Mouse (Mus musculus) neutrophil, adult 5-6 weeks (primary cell): ENCODE data around the gene St3gal2. TPM values are rescaled to one million over a fixed set of nuclear protein-coding genes. Genes with fewer than 3 reads are reported as not detected.
"Not testable (repeated sequence)": the region's sequence is repeated elsewhere in the genome, so short reads cannot be mapped to it uniquely, and the experiment has no call there.

Experiments used
- ATAC-seq: fragments of 151-379, 151-347 bp; 2 replicates; pipeline ENCODE4 v1.8.0; 2017; ENCODE audit warnings: mild to moderate bottlenecking, moderate TSS enrichment; ENCODE audit not compliant: insufficient number of reproducible peaks, poor library complexity, low FRiP score, severe bottlenecking; ENCODE audit errors: extremely low read depth
- total RNA-seq: library from RNA; stranded (forward); fragments of 200-1000 nt; gene quantifications from 2 replicates; pipeline ENCODE4 v1.2.3, GENCODE M21; 2017

St3gal2 gene
- total RNA-seq, 1 experiment from 2014 or later: 6.3 TPM

DNA sequence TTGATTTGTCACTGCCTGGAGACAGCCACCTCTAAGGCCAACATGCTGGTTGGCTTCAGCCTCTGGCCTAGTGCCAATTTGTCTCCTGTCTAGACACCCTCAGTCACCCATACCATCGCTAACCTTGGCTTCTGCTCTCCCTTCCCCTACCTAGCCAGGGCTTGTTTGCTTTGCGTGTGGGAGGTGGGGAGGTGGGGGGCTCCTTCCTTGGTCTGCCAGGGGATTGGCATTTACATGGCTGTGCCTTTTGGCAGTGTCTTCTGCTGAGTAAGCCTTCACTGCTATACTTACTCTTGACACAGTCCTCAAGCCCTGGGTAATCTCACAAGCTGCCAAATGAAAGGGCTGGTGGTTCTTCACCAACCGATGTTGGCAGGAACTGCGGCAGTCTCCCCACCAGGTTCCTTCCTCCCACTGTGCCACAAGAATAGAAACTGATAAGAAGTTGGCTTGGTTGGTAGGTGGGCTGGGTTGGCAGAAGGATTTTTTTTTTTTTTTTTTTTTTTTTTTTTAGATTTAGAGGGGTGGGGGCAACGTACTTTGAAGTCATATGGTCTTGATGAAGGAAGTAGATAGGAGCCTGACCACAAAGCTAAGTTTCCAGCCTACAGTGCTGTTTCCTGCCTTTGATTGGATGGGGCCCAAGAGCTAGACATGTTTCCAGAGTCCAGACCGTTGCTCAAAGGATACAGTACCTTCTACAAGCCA is 19.3 kb downstream of the St3gal2 start:
- peak; percentile 34; the same call in 1 of the 2 replicates for ATAC-seq

DNA sequence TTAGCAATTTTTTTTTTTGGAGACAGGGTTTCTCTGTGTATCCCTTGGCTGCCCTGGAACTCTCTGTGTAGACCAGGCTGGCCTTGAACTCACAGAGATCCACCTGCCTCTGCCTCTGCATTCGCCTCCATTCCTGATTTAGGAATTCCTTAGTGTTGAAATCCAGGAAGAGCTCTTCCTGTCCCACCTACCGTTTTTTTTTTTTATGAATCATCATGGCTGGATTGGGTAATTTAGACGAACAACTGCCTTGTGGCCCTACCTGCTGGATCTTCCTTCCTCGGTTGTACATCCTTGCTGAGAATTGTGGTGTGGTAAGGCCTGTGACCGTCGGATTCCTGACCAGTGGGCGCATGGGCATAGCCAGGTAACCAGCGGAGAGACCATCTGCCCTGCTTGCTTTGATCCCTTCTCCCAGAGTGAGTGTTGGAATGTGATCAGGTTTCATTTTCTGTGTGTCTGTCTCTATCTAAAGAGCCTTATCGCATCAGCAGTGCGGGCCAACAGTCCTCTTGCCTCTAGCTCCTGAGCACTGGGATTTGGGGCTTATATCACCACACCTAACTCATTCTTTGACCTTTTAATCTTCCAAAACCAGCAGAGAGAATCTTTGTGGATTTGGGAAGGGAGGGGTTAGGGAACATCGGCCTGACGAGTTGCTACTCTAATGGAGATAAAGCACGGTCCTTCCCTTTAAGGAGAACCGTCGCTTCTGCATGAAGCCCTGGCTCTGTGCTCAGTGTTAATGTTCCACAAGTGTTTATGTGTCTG is 21.1 kb downstream of the St3gal2 start:
- ATAC-seq: no peak

DNA sequence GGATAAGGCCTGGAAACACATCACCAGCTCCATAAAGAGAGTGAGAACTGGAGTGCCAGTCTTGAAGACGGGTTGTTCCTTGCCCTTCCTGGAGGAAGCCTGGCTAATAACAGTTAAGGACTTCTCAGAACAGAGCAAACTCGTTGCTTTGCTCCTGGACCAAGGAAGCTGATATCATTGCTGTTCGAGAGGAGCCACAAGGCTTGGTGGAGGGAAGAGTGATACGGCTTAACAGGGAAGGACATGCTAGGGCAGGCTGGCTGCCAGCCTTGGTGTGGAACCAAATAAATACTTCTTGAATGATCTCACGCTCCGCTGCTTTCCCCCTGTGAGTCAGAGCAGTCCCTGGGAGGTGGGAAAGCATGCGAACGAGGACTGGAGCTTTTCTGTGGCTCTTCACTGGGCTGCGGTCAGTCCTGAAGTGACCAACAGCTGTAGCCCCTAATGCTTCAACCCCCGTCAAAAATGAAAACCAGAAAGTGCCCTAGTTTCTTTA is 21.8 kb downstream of the St3gal2 start:
- no peak for ATAC-seq

DNA sequence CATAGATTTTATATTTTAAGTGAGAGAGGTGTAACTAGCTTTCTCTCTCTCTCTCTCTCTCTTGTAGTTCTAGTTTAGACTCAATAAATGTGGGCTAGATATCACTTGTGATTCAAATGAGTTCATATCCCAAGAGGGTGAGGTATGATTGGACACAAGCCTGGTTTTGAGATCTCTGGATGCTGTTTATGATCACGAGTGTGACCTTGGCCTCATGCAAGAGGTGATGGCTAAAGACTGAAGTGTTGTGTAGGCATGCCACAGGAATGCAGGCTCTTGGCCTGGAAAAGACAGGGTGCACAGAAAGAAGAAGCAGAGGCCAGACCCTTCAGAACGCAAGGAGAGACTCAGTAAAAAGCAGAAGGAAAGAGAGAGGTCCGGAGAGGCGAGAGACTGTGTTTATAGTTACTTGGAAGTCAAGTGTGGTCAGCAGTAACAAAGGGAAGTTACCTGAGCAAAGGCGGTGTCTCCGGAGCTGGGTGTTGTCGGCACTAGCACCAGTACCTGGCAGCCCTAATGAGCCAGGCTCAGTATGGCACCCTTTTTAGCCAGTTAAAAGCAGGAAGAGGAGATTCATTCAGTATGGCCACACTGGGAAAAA is 24.7 kb downstream of the St3gal2 start:
- ATAC-seq: peak; percentile 54; the same call in 1 of the 2 replicates

DNA sequence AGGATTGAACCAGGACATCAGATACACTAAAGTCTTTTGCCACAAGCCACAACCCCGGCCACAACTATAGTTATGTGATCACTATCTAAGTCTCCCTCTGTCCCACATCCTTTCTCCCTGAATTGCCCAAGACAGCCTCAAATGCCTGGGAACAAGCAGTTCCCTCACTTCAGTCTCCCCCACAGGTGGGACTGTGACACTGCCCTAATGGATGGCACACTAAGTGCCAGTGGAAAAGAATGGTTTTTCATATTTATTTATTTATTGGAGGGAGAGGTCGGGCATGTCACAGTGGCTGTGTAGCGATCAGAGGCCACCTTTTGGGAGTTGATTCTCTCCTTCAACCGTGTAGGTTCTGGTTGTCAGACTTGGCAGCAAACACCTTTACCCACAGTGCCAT is 26.0 kb downstream of the St3gal2 start:
- no peak for ATAC-seq

DNA sequence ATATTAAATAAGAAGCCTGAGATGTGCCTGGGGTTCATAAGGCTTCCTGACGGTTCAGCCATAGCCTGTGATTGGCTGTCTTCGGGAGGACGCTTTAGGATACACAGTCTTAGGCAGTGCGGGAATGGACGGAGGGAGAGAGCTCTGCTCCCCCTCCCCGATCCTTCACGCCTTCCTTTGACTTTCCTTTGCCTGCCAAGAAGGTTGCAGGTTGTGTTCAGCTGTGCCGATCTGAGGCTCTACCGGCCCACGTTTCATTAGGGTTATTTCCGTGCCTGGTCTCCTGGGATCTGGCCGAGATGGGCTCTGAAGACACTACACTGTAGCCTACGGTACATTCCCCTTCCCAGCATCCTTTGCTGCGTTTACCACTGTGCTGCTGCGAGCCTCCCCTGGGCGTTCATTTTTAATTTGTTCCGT is 30.4 kb downstream of the St3gal2 start:
- peak; percentile 59; the same call in 1 of the 2 replicates for ATAC-seq

DNA sequence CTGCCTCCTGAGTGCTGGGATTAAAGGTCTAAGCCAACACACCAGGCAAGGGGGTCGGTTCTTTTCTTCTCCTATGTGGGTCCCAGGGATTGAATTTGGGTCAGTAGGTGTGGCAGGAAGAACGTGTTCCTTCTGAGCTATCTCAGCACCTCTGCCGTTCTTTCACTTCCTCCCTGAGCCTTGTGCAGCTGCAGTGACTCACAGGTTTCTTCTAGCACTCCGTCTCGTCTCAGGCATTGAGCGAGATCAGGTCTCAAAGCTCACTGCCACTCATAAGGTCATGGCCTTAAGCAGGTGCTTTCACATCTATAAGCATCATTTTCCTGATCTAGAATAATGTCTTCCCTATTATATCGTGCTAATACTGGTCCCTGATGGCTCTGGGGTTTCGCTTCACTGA is 35.1 kb downstream of the St3gal2 start:
- peak; percentile 78 for ATAC-seq

DNA sequence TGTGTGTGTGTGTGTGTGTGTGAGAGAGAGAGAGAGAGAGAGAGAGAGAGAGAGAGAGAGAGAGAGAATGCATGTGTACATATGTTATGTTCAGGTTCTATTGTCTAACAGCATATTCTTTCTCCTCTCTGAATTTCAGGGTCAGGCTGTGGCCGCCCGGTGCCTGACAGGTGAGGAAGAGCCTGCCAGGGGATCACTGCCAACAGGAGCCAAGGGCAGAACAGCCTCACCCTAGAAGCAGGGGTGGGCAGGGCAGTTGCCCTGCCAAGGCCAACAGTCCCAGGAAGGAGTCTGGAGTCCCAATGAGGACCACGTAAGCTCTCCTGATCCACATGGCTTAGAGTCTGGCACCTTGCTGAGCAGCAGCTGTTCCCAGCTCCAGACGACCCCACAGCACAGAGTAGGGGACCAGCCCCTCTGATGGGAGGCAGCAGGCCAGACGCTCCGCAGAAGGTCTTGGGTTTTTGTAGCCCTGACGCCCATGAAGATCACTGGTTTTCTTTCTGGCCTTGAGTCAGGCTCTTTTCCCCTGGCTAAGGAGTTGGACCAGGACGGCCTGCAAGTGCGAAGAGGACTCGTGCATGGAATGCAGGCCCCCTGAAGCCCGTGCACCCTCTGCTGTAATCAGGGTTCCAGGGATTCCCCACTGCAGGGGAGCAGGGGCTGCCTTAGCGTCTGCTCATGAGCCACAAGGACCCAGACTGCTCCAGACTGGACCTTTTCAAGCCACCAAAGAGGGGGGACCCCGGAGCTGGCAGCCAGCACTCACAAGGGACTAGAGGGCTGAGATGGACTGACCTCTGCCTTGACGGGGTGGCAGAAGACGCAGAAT is 37.1 kb downstream of the St3gal2 start:
- no peak for ATAC-seq

DNA sequence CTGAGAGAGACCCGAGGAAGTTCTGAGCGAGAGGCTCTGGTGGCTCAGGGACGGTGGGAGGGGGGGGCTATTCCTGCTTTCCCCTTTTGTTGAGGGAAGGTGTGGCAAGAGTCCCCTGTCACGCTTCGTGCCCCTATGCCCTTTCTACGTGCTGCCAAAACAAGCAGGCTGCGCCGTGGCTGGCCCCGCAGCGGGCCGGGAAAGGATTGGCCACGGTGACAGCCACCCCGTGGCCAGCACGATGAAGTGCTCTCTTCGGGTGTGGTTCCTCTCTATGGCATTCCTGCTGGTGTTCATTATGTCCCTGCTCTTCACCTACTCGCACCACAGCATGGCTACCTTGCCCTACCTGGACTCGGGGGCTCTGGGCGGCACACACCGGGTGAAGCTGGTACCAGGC is 37.7 kb downstream of the St3gal2 start:
- no peak for ATAC-seq

DNA sequence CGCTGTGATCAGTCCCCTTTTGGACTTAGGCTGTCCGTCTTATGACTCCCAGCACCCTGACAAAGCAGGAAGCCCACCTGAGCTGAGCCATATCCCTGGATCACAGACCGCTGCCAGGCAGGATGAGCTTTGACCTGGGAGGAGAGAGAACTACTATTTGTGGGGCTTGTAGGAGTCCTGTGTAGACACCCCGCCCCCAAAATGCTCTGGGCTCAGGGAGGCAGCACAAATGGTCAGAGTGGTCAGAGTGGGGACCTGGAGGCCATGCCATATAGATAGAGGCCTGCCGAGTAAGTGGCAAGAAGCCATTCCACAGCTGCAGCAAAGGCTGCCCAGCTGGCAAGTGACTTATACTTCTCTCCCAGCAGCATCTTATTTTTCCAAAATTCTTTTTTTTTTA is 38.4 kb downstream of the St3gal2 start:
- ATAC-seq: no peak

DNA sequence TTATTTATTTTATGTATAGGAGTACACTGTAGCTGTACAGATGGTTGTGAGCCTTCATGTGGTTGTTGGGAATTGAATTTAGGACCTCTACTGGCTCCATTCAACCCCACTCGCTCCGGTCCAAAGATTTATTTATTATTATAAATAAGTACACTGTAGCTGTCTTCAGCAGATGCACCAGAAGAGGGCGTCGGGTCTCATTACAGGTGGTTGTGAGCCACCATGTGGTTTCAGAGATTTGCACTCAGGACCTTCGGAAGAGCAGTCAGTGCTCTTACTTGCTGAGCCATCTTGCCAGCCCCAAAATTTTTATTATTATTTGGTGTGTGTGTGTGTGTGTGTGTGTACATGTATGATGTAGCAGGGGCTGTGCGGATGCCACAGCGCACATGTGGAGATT is 38.8 kb downstream of the St3gal2 start:
- not testable (repeated sequence) for ATAC-seq

DNA sequence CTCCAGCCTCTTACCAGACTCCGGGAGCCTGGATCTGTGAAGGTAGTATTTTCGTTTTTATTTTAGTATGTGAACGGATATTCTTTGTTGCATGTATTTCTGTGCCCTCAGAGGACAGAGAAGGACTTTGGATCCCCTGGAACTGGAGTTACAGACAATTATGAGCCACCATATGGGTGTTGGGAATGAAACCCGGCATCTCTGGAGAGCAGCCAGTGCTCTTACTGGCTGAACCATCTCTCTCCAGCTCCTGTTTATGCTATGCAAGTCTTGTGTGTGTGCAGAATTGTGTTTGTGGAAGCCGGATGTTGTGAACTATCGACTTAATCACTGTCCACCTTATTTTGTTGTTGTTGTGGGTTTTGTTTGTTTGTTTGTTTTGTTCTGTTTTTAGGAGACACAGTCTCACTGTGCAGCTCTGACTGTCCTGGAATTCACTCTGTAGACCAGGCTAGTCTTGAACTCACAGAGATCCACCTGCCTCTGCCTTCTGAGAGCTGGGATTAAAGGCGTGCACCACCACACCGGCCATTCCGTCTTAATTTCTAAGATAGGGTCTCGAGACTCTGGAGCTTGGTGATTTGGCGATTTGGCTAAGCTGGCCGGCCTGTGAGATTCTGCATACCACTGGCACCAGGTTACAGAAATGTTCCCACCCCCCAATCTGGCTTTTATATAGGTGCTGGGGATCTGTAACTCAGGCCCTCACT is 39.5 kb downstream of the St3gal2 start:
- no peak for ATAC-seq

DNA sequence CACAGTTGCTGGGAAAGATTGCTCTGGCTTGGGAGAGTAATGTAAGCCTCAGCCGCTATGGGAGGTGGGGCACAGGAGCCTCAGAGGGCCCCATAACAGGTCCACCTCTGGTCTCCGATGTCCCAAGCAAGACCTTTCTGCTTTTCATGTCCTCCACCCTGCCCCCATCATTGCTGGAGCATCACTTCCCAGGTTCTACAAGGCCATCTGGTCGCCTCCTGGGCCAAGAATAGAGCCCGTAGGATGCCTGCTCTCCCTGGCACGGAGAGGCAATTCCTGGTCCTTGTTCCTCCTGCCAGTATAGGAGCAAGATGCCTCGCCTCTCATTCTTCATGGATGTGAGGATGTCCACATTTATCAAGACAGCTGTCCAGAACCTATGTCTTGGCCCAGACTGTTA is 40.2 kb downstream of the St3gal2 start:
- no peak for ATAC-seq

DNA sequence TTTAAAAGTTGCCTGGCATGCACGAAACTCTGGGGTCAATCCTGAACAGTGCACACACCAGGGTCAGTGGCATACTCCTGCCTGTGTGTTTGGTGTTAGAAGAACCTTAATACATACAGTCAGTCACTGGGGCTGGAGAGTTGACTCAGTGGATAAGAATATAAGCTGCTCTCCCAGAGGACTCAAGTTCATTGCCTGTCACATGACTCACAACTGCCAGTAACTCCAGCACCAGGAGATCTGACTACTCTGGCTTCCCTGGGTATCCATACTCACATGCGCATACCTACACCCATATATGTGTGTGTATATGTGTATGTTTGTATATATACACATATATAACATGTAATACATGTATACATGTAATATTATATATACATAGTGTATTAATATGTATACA is 43.3 kb downstream of the St3gal2 start:
- ATAC-seq: no peak

DNA sequence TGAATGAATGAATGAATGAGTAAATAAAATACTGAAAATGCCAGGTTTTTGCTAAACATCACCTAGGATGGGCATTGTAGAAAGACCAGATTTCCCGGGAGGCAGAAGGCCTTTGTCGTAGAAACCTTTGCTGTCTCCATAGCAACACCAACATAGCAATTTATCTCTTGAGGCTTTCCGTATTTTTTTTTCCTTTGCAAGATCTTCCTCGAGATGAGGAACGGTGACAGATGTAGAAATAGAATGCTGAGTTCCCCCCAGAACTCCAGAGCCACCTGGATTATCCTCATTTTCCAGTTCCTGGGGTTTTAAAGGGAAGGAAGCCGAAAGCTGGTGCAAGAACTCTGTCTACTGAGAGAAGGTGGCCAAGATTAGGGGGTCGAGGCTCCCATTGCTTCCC is 44.9 kb downstream of the St3gal2 start:
- no peak for ATAC-seq

DNA sequence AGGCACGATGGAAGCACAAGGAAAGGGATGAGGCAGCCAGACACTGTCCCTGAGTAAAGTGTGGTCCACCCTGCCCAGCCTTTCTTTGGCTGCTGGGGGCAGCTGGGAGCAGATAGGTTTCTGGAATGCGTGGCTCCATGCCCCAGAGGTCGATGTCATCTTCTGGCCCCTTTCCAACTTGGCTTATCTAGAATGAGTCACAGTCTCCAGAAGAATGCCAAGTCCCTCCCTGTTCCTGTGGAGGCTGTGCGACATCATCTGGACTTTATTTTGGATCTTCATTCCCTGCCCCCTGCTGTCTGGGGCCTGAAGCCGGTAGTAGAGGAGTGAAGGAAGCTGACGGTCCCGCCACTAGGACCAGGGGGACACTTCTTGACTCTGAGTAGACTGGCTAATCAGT is 45.9 kb downstream of the St3gal2 start:
- no peak for ATAC-seq

DNA sequence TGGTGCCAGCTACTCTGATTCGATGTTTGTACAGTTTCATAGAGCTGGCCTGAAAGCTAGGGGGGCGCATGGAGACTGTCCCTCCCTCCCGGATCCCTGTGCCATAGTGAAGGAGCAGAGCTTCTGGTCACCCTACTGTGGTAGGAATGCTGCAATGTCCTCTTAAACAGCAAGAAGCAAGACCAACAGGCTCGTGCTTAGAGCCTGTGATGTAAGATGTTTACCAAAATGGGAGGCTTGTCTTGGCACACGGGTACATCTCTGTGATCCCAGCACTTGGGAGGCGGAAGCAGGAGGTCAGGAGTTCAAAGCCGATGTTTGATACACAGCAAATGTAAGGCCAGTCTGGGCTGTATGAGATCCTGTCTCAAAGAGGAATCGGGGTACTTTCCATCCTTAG is 46.9 kb downstream of the St3gal2 start:
- ATAC-seq: no peak

DNA sequence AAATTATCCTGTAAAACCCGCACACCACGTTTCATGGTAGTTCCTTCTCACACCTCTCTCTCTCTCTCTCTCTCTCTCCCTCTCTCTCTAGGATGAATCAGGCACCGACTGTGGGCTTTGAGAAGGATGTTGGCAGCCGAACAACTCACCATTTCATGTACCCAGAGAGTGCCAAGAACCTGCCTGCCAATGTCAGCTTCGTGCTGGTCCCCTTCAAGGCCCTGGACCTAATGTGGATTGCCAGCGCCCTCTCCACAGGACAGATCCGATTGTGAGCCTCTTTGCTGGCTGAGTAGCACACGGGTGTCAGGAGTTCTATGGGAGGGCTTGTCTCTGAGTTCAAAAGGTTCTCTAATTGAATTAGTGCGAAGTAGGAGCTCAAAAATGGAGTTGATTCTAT is 47.6 kb downstream of the St3gal2 start:
- no peak for ATAC-seq
